Mouse (Mus musculus): ENCODE results near the gene Tubgcp5. TPM values are rescaled to one million over a fixed set of nuclear protein-coding genes. Genes with fewer than 3 reads are reported as not detected.
A peak's percentile ranks its signal among the peaks of the same experiment; 100 is the strongest.
"Not testable (repeated sequence)": the region's sequence is repeated elsewhere in the genome, so short reads cannot be mapped to it uniquely, and the experiment has no call there.

Gene Tubgcp5
- polyA plus RNA-seq, 1 experiment: 26.9 TPM

DNA sequence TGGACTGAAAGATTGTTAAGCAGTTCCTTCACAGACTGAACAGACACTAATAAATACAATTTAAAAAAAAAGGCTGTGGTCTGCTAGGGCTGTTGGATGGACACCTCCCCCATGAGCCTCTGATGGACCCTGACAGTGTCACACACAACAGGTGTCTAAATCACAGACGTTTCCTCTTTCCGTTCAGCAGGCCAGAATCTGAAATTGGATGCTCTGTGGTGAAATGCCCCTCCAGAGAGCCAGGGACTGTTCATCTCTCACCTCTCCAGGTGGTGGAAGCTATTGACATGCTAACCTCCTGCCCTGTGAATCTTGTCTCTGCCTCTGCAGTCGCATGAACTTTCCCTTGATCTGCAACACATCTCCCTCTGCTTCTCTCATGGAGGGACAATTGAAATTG, 11.5 kb upstream of the Tubgcp5 start:
- H3K4me1 ChIP-seq (ENCODE audit: control insufficient read depth, insufficient read depth, low read length): no peaks in the 10 kb centered on the region
- TF ChIP-seq EP300 (IDR thresholded peaks at IDR 0.05; ENCODE audit: insufficient read depth, low read depth, low read length): no peak
- no peaks in the 10 kb centered on the region for H3K9me3 ChIP-seq (replicated peaks; ENCODE audit: control insufficient read depth, insufficient read depth, low read length, poor library complexity, severe bottlenecking)
- H3K4me3 ChIP-seq (ENCODE audit: low read depth, low read length): no peak overlapping the region
- H3K27ac ChIP-seq (ENCODE audit: insufficient read depth, low read length): no peak overlapping the region
- no peak overlapping the region for H3K9ac ChIP-seq (ENCODE audit: low read depth, poor library complexity, severe bottlenecking)
- no peaks in the 10 kb centered on the region for H3K36me3 ChIP-seq (ENCODE audit: control insufficient read depth, insufficient read depth, low read length, poor library complexity, severe bottlenecking)
- H3K27me3 ChIP-seq (ENCODE audit: control insufficient read depth, insufficient read depth, low read length, poor library complexity, severe bottlenecking): no peaks in the 10 kb centered on the region

- H3K9ac ChIP-seq (ENCODE audit: low read depth, poor library complexity, severe bottlenecking): no peak overlapping the region
- no peaks in the 10 kb centered on the region for H3K4me1 ChIP-seq (ENCODE audit: control insufficient read depth, insufficient read depth, low read length)
- no peaks in the 10 kb centered on the region for H3K9me3 ChIP-seq (replicated peaks; ENCODE audit: control insufficient read depth, insufficient read depth, low read length, poor library complexity, severe bottlenecking)
- no peak overlapping the region for H3K27ac ChIP-seq (ENCODE audit: insufficient read depth, low read length)
- no peaks in the 10 kb centered on the region for H3K27me3 ChIP-seq (ENCODE audit: control insufficient read depth, insufficient read depth, low read length, poor library complexity, severe bottlenecking)
- no peaks in the 10 kb centered on the region for H3K36me3 ChIP-seq (ENCODE audit: control insufficient read depth, insufficient read depth, low read length, poor library complexity, severe bottlenecking)
- TF ChIP-seq POLR2A (IDR thresholded peaks at IDR 0.05; ENCODE audit: insufficient read depth, low read length) (no peak), EP300 (IDR thresholded peaks at IDR 0.05; ENCODE audit: insufficient read depth, low read depth, low read length) (no peak), CTCF (IDR thresholded peaks at IDR 0.05; ENCODE audit: low read depth, low read length) (no peak)
- no peak overlapping the region for H3K4me3 ChIP-seq (ENCODE audit: low read depth, low read length)
Measured at GRCm38 (mm10) chr7:55784580-55784979, 9.4 kb upstream of the Tubgcp5 start.

DNA sequence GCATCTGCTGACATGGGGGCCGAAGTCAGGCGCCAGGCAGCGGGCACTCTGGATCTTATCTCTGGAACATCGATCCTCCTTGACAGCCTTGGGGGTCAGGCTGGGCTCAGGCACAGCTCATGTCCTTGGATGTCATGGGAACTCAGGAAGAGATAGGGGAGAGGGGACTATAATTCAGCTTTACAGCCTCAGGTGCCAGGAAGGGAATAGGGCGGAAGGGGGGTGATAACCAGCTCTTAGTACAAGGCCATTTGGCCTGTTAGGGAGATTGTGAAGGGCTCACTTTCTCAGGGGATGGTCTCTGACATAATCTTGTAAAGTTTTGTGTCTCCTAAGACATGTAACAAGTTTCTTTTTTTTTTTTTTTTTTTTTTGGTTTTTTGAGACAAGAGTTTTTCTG, 3.4 kb upstream of the Tubgcp5 start:
- H3K4me1 ChIP-seq (ENCODE audit: control insufficient read depth, insufficient read depth, low read length); H3K27ac ChIP-seq (ENCODE audit: insufficient read depth, low read length); H3K27me3 ChIP-seq (ENCODE audit: control insufficient read depth, insufficient read depth, low read length, poor library complexity, severe bottlenecking); H3K9me3 ChIP-seq (replicated peaks; ENCODE audit: control insufficient read depth, insufficient read depth, low read length, poor library complexity, severe bottlenecking); H3K36me3 ChIP-seq (ENCODE audit: control insufficient read depth, insufficient read depth, low read length, poor library complexity, severe bottlenecking); H3K9ac ChIP-seq (ENCODE audit: low read depth, poor library complexity, severe bottlenecking); H3K4me3 ChIP-seq (ENCODE audit: low read depth, low read length): not testable (repeated sequence)

DNA sequence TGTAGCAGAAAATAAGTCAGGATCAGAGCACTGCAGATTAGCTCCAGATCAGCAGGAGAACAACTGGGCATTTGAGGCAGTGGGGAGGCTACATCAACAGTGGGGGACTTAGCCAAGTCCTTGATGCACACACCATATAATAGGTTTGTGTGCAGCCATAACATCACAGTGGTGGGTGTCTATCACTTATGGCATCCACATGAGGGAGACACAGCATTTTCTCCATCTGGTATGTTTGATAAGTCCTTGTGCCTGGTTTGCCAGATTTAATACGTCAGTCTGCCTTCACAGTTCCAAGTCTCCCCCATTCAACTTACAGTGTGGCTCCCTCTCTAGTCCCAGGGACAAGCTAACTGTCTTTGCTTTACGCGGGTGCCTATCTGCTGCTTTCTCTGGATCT, 1.7 kb upstream of the Tubgcp5 start:
- H3K9ac ChIP-seq (ENCODE audit: low read depth, poor library complexity, severe bottlenecking): no peak overlapping the region
- H3K9me3 ChIP-seq (replicated peaks; ENCODE audit: control insufficient read depth, insufficient read depth, low read length, poor library complexity, severe bottlenecking): no peaks in the 10 kb centered on the region
- no peak overlapping the region for H3K27ac ChIP-seq (ENCODE audit: insufficient read depth, low read length)
- no peak overlapping the region for H3K4me3 ChIP-seq (ENCODE audit: low read depth, low read length)
- peaks cover 9% of the 10 kb centered on the region for H3K36me3 ChIP-seq (ENCODE audit: control insufficient read depth, insufficient read depth, low read length, poor library complexity, severe bottlenecking)
- H3K27me3 ChIP-seq (ENCODE audit: control insufficient read depth, insufficient read depth, low read length, poor library complexity, severe bottlenecking): no peaks in the 10 kb centered on the region
- TF ChIP-seq CTCF (IDR thresholded peaks at IDR 0.05; ENCODE audit: low read depth, low read length) (no peak), POLR2A (IDR thresholded peaks at IDR 0.05; ENCODE audit: insufficient read depth, low read length) (no peak), EP300 (IDR thresholded peaks at IDR 0.05; ENCODE audit: insufficient read depth, low read depth, low read length) (no peak)
- peaks cover 3% of the 10 kb centered on the region for H3K4me1 ChIP-seq (ENCODE audit: control insufficient read depth, insufficient read depth, low read length)

DNA sequence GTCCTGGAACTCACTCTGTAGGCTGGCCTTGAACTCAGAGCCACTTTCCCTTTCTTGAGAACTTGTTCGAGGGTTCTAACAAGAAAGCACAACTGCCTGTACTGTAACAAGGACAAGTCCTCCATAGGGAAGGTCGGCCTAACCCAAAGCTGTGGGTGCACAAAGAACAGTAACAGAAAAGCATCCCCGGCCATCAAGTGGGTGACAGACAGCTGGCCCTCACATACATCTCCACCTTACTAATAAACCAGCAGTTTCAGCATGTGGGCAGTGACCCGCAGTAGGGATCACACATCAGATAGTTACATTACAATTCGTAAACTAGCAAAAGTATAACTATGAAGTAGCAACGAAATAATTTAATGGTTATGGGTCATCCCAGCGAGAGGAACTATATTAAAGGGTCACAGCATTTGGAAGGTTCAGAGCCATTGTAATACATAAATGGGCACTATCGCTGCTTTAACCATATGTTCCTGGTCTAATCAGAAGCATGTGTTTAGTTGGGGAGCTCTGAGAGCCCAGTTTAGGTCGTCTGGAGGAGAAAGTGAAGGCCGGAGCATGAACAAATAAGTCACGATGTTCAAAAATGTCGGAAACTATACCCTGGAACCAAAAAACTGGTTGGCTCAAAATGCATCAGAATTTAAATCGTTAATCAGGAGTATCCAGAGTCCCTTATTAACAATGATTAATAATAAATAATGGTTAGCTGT, 560 bp upstream of the Tubgcp5 start:
- Histone ChIP-seq H3K27ac (ENCODE audit: insufficient read depth, low read length) (no peak overlapping the region), H3K36me3 (ENCODE audit: control insufficient read depth, insufficient read depth, low read length, poor library complexity, severe bottlenecking) (peaks cover 16% of the 10 kb centered on the region), H3K9me3 (replicated peaks; ENCODE audit: control insufficient read depth, insufficient read depth, low read length, poor library complexity, severe bottlenecking) (no peaks in the 10 kb centered on the region), H3K9ac (ENCODE audit: low read depth, poor library complexity, severe bottlenecking) (peak overlapping the region; percentile 81), H3K4me1 (ENCODE audit: control insufficient read depth, insufficient read depth, low read length) (peaks cover 3% of the 10 kb centered on the region), H3K4me3 (ENCODE audit: low read depth, low read length) (peak overlapping the region; percentile 83), H3K27me3 (ENCODE audit: control insufficient read depth, insufficient read depth, low read length, poor library complexity, severe bottlenecking) (no peaks in the 10 kb centered on the region)
- no peak for TF ChIP-seq EP300 (IDR thresholded peaks at IDR 0.05; ENCODE audit: insufficient read depth, low read depth, low read length)
- TF ChIP-seq CTCF (IDR thresholded peaks at IDR 0.05; ENCODE audit: low read depth, low read length): no peak
- no peak for TF ChIP-seq POLR2A (IDR thresholded peaks at IDR 0.05; ENCODE audit: insufficient read depth, low read length)

DNA sequence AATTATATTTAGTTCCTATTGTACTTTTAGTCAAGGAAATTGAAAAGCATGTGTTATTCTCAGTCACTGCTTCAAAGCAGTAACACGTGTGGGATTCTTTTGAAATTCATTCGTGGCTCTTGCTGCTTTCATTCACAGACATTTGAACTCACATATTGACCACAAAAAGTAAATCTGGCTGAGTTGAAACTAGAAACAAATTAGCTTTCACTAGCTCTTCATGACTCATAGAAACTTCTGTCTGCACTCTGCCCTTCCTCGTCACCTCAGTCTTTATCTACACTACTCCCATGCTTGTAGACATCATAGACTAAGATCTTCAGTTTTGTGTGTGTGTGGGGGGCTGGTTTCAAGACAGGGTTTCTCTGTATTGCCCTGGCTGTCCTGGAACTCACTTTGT, 6.0 kb downstream of the Tubgcp5 start:
- Histone ChIP-seq H3K4me3 (ENCODE audit: low read depth, low read length) (no peak overlapping the region), H3K36me3 (ENCODE audit: control insufficient read depth, insufficient read depth, low read length, poor library complexity, severe bottlenecking) (peaks cover 46% of the 10 kb centered on the region), H3K9ac (ENCODE audit: low read depth, poor library complexity, severe bottlenecking) (no peak overlapping the region), H3K4me1 (ENCODE audit: control insufficient read depth, insufficient read depth, low read length) (peaks cover 2% of the 10 kb centered on the region), H3K9me3 (replicated peaks; ENCODE audit: control insufficient read depth, insufficient read depth, low read length, poor library complexity, severe bottlenecking) (no peaks in the 10 kb centered on the region), H3K27ac (ENCODE audit: insufficient read depth, low read length) (no peak overlapping the region), H3K27me3 (ENCODE audit: control insufficient read depth, insufficient read depth, low read length, poor library complexity, severe bottlenecking) (no peaks in the 10 kb centered on the region)
- TF ChIP-seq CTCF (IDR thresholded peaks at IDR 0.05; ENCODE audit: low read depth, low read length) (no peak), POLR2A (IDR thresholded peaks at IDR 0.05; ENCODE audit: insufficient read depth, low read length) (no peak), EP300 (IDR thresholded peaks at IDR 0.05; ENCODE audit: insufficient read depth, low read depth, low read length) (no peak)

Data from ES-Bruce4 (cell line).